Mouse (Mus musculus) left cerebral cortex, adult 9 months (tissue): ENCODE measurements around the gene Mrps9.

Source experiments
- DNase-seq, 2 experiments: peaks; one replicate each; pipeline ENCODE4 v3.0.0; 2022; ENCODE audit warnings: low spot score in 2 of 2

Gene Mrps9

DNA sequence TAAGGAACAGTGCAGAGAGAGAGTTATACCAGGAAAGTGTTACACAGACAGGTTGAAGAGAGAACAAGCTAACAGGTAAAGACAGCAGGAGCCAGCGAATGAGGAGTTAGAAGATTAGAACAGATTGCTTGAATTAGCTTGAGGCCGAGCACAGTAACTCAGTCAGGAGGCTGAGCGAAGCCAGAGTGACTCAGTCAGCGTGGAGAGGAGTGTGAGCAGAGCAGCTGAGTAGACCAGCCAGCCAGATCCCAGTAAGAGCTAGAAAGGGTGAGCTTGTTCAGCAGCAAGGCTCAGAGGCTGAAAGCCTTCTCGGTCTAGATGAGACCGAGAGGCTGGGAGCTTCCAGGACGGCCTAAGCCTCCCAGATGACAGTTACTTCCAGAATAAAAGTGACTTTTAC is 55.7 kb downstream of the Mrps9 start:
- DNase-seq: peak in 1 of 2 experiments; percentile 43

DNA sequence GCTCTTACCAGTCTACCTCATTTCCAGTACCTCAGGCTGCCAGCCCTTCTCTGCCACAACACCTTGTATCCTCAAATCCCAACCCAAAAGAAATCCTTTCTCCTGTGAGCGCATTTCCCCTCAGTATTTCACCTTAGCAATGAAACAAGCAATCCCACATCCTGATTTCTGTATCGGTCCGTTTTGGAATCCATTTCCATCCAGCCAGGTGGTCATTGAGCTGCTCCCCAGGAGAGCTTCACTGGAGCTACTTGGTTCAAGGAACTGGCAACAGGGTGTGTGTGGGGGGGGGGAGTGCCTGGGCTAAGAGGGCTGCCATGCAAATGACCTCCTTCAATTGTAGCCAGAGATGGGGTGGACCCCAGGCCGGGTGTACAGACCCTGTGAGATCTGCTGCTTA is 56.1 kb downstream of the Mrps9 start:
- no peak for DNase-seq

DNA sequence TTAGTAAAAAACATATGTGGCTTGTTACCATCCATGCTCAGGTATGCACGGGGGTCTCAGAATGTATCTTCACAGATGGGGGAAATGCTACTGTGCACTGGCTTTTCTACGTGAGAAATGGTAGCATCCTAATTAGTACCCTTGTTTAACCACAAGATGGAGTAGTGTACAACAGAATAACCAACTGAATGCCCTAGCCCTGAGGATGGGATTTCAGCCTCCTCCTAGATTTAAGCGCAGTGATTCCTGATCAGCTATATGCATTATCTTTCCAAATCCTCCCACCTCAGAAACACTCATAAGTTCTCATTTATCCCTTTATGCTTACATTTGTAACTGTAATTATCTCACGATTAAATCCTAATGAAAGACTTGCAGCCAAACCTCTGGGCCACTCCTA is 64.0 kb downstream of the Mrps9 start:
- peak in 1 of 2 experiments; percentile 23 for DNase-seq

GRCm38 (mm10) chr1:42916719-42917118 is 65.7 kb downstream of the Mrps9 start:
- no peak for DNase-seq

DNA sequence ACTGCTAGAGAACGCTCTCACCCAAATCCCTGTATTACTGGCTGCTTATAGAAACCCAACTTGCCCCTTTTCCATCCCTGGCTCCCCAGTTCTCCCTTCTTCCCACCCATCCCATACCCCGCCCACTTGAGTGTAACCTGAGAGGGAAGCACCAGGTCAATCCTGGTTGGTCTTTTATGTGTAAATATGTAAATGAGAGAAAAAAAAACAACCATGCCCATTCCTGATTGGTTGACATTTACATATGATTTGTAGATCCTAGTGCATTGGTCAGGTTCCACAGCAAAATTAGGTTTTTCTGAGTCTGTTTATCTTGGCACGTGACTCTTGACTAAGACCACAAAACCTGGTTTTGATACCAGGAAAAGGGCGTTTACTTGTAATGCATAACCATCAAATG is 66.9 kb downstream of the Mrps9 start:
- DNase-seq: no peak

DNA sequence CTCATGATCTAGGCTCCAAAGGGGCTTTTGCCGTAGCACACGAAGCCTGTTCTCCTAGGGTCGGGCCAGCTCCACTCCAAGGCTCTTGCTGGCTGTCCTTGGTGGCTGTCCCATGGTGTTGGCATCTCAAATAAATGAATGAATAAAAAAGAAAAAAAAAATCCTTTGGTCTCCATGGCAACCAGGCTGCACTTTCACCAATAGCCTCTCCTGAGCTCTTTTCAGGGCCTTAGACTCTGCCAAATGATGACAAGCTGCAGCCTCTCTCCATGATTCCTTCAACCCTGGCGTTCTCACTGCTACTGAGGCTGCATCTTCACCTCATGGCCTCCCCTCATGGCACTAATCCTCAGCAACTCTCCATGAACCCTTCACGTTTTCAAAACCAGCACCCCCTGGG is 72.9 kb downstream of the Mrps9 start:
- DNase-seq: no peak

DNA sequence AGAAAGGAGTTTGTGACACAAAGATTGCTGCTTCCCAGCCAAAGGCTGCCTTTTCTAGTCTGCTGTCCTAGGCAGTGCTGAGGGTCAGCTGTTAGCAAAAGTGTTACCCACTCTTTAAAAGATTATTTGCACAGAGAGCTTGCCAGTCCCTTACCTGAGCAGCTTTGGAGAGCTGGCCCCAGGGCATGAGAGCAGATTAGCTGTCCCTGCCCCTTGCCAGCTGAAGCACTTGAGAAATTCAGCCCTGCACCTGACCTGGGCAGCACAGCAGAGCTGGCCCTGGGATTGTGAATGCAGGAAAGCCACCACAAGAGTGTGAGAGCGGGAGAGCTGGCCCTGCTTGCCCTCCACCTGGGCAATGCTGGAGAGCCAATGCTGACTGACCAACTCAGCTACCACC is 82.6 kb downstream of the Mrps9 start:
- DNase-seq: no peak

GRCm38 (mm10) chr1:42948486-42948885 is 97.5 kb downstream of the Mrps9 start:
- DNase-seq: no peak

DNA sequence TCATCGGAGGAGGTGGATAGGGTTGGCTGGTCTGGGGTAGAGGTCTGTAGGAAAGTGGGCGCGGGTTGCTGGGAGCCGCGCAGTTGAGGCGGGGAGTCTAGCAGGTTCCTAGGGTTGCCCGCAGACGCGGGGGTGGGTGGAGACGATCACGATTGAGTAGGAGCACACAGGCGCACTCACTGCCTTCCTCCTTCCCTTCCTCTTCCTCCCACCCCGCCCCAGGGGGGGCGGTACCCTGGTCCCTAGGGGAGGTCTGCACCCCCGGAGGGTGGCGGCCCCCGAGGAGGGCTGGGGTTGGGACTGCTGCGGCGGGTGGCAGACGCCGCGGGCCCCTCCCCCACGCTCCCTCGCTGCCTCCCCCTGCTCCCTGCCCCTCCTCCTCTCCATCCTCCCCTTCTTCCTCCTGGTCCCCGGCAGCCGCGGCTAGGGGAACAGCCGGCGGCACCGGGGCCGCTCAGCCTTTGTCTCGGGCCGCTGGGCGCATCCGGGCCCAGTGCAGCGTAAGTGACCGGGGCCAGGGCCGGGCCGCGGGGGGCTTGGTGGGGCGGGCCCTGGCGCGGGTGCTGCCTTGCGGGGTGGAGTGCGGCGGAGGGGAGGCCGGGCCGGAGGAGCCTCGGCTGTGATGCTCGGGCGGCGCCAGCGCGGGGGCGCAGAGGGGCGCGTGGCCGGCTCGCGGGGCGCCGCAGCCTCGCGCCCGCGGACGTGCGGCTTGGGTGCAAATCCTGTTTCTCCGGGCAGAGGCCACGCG is 101.9 kb downstream of the Mrps9 start, which contains the start of gene Gpr45:
Gene Gpr45 (plus strand): TSS at position 139 of the 748 bp plus-strand sequence.
- DNase-seq: peak; percentile 39 to 60

DNA sequence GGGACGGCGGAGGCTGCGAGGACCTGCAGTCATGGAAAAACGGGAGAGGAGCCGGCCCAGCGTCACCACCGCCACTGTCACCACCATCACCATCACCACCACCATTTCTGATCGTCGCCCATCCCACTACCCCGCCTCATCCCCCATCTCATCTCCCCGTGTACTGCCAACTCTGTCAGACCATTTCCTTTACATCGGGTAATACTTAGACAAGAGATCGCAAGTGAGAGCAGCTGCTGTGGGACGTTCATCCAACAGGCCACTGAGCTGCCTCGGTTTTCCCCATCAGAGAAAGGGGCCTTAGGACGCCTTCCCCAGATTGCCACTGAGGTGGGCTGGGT is 102.4 kb downstream of the Mrps9 start:
- no peak for DNase-seq
